Mouse (Mus musculus) c-Kit-positive CD71-positive TER-119-positive erythroid progenitor cells, embryonic 14.5 days (primary cell): Measurements from ENCODE around the gene Ano4.
A peak's percentile ranks its signal among the peaks of the same experiment; 100 is the strongest.

ENCODE experiments used
- DNase-seq: peaks from one replicate; pipeline ENCODE4 v3.0.0-alpha.2; 2013; ENCODE audit warnings: low spot score

The Ano4 gene

GRCm38 (mm10) chr10:89344491-89345195 lies at the start of gene Ano4:
TSS of gene Ano4 (minus strand) at chr10:89344762.
- DNase-seq, result no peak

- no peak for DNase-seq
These were observed 48.1 kb upstream of the Ano4 start for GRCm38 (mm10) chr10:89392687-89393086.

GRCm38 (mm10) chr10:89391571-89392163 lies 47.1 kb upstream of the Ano4 start:
- DNase-seq, result no peak

DNA sequence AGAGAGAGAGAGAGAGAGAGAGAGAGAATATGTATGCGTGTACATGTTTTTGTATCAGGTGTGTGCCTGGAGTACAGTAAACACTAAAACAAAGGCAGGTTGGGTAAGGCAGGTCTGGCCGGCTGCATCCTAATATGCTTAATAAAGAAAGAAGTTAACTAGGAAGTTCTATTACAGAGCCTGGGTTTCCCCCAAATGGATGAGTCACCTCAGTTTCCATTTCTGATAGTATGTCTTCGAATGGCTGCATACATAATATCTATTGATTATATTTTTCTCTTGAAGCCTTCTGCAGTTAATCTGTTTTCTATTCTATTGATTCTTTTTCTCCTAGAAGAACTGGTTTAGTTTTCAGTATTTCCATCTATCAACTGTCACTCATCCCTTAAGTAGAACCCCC lies 41.9 kb upstream of the Ano4 start:
- no peak for DNase-seq

DNA sequence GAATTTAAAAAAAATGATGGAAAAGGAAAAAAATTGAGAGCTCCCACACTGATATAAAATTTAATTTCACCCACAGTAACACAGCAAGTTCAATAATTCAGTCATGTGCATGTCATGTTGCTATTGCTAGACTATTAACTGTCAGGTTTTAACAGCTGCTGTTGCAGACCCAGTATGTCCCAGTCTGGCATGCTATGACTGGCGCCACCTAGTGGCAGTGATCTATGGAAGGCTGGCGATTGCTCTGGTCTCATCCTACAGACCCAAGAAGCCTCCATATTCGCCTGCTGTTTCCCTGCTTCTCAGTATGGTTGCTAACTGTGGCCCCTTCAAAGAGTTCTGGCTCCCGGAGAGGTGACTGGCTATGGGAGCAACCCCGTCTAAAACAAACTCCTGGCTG lies 38.9 kb upstream of the Ano4 start:
- peak; percentile 68 for DNase-seq

GRCm38 (mm10) chr10:89377750-89378149 lies 33.2 kb upstream of the Ano4 start:
- no peak for DNase-seq

DNA sequence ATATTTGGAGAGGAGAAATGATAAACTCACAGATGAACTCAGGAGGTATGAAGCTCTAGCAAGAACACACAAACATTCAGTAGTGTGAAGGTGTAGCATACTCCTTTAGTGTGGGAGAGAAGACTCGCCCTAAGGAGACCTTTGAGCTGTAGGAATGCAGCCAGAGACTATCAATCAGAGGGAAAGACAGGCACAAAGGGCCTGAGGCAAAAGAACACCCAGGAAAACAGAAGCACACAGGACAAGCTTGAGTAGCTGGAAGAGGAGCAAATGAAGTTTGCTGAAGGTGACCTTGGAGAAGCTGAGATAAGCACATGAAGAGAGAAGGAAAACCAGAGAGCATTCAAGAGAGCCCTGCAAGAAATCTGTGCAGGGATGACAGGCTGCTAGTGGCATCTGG lies 25.5 kb upstream of the Ano4 start:
- no peak for DNase-seq

- DNase-seq, result no peak
These were observed 14.4 kb upstream of the Ano4 start for GRCm38 (mm10) chr10:89358933-89359332.

DNA sequence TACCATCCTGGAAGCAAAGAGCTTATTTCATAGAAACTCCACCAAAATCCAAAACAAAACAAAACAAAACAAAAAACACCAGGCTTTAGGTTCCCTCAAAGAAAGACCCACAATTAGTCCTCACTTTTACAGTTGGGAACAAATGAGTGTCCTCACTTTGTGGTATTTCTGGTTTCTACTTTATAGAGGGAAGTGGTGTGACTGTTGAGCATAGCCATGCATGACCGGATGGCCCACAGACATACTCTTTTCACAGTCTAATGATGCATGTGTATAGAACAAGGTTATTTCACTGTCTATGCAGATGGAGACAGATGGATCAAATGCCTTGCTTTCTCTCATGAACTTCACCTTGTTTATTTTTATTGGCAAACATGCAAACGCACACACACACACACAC lies 10.1 kb upstream of the Ano4 start:
- no peak for DNase-seq

GRCm38 (mm10) chr10:89351416-89351815 lies 6.9 kb upstream of the Ano4 start:
- DNase-seq, result no peak

DNA sequence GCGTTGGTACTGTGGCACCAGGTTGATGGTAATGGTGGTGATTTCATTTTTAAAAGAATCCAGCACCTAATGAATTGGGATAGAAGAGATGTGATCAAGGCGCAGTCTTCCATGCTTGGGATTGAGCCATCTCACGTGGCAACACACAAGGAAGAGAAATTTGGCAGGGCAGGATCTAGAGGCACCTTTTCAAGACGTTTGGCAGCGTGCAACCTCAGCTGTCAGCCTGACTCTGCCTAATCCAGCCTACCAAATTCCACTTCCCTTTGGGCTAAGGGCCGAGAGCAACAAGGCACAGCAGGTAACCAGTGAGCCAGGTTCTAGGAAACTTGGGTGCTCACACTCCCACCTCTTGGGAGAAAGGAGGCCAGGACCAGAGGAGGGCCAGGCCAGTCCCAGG lies 1.0 kb upstream of the Ano4 start:
- no peak for DNase-seq

- DNase-seq, result no peak
These were observed 603 bp upstream of the Ano4 start for GRCm38 (mm10) chr10:89345196-89345533.

GRCm38 (mm10) chr10:89344132-89344490 lies 451 bp downstream of the Ano4 start:
- no peak for DNase-seq

DNA sequence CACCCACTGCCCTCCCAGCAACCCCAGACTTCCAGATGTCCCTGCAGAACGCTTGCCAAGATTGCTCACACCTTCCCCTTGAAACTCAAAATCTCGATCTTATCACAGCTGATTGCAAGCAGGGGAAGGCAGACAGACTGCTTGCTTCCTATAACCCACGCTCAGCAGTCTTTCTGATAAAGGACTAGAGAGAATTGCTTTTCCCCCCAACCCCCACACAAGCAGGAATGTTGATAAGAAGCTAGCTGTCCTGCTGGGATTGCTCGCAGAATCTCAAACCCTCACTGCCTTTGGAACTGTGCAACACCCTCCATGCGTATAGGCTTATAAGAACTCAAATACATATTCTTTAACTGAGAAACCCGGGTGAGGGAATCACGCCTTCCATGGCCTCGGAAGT lies 846 bp downstream of the Ano4 start:
- no peak for DNase-seq

- DNase-seq, result no peak
These were observed 14.3 kb downstream of the Ano4 start for GRCm38 (mm10) chr10:89330261-89330660.

- DNase-seq, result no peak
These were observed 14.8 kb downstream of the Ano4 start for GRCm38 (mm10) chr10:89329806-89330205.

DNA sequence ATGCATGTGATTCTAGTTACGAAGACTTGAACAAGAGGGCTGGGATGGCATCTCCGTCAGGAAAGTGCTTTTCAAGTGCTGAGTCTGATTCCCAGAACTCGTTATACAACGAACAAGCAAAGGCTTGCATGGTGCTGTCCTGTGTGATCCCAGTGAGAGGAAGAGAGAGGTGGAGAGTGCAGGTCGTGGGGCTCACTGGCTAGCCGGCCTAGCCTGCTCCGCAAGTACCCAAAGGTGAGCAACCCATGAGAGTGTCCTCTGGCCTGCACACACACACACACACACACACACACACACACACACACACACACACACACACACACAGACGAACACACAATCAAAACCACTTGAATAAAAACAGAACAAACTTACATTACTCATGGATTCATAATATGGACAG lies 15.7 kb downstream of the Ano4 start:
- DNase-seq, result no peak

- DNase-seq, result peak; percentile 57
These were observed 17.5 kb downstream of the Ano4 start for GRCm38 (mm10) chr10:89327004-89327511.

DNA sequence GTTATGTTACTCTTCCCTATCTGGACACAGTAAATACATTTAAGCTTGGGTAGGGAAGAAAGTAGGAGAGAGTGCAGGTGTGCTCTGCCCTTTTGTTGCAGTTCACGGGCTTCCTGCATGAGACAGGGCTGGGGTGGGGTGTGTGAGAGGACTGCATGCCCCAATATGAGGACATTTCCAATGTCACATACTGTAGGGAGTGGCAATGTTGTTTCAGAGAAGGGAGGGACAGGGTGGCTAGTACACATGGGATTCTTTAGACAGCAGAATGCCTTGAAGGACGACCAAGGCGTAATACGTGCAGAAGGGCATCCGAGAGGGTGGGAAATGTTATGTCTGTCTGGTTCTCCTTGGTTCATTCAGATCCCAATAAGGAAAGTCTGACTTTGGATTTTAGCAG lies 18.2 kb downstream of the Ano4 start:
- no peak for DNase-seq

- no peak for DNase-seq
These were observed 37.0 kb downstream of the Ano4 start for GRCm38 (mm10) chr10:89307566-89307965.

DNA sequence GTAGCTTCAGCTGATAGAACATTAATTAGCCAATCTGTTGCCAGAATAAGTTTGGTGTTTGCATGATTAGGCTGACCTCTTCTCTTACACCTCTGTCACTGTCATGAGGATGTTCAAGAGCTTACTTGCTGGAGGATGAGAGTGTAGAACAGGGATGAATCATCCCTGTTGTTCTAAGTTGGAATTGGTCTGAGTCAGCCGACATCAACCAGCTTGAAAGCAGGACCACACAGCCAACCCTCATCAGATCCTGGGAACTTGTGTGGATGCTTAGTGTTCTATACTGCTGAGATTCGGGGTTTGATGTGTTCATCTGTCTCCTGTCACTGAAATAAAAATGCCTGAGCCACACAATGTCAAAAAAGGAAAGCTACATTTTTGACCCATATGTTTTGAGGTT lies 44.2 kb downstream of the Ano4 start:
- no peak for DNase-seq

DNA sequence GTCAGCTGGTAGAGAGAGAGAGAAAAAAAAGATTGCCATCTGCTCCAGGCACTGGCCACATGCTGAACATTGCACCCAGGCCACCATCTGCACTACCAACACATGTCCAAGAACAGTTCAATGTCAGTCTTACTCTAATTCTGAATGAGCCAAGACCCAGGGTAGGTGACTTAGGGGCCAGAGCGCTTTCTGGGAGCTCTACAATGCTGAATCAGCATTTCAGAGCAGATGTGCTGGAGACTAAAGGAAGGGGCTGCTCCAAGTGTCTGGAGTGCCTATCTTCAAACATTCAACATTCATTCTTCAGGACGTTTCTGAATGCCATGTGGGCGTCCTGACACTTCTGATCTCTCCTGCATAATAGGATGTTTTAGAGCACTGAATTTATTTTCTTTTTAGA lies 51.8 kb downstream of the Ano4 start:
- no peak for DNase-seq

DNA sequence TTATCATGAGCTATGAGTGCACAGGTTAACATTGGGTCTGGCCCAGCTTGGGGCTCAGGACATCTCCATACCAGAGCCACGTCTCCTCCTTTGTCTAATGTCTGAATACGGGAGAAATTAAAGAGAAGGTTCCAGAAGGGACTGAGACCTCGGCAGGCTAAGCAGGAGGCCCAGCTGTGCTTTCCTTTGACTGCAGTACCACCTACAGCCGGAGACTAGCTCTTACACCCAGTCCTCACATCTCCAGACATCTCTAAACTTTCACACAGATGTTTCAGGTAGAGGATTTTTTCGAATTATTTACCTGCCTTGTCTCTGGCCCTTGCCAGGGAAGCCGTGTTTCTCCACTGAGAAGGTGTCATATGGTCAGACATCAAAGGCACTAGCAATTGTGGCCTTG lies 53.9 kb downstream of the Ano4 start:
- no peak for DNase-seq

DNA sequence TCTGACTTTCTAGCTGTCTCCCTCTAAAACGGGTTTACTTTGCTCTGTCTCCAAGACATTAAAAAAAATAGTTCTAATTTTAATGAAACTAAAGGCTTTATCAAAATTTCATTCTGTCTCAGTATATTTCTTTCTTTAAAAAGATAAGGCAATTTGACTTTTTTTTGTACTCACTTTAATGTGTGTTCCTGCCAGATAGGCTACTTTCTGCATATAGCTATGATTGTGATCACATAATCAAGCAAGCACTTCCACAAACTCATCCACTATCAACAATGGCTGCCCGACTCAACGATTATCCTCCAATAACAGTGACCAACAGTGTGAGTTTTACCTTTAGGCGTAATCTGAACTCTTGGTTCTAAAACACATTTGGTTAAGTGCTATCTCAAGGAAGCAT lies 55.3 kb downstream of the Ano4 start:
- no peak for DNase-seq
